Mouse (Mus musculus): Measurements from ENCODE around the gene Zmiz1. TPM values are rescaled to one million over a fixed set of nuclear protein-coding genes. Genes with fewer than 3 reads are reported as not detected.

The Zmiz1 gene
- polyA plus RNA-seq, 1 experiment: 0.68 TPM

DNA sequence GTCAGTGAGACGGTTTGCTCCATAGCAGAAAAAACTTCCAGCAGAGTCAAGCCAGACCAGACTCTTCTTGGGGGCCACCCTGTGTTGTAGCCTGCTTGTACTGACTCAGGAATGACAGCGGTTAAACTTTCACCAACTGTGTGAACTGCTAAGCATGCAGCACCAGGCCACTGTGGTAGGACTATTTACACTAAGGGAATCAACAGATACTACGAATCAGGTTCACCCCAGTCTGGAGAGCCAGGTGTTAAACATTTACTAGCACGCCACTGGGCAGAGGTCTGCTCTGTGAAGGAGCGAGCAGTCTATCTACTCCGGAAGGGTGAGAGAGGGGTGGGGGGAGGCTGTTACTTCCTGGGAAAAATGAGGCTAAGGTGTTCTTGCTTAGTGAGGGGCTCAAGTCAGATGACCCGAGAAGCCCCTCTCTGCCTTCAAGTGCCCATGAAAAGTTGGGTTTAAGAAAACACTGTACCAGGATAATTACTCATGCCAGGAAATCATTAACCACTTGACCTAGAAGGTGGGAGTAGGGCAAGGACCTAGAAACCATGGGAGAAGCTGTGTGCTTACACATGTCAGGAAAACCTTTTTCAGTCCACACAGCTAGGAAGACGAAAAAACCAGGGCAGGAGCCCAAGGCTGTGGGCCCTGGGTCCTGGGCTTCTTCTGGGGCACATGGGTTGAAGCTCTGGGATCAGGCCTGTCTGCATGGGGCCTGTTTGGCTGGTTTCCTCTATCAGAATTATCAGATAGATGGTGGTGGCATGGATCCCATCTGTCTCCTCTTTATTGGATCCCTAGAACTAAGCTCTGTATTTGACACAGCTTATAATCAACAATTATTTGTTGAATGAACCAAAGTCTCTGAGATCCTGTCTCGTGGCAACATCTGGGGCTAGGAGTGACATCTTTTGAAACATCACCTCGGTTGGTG, 7.0 kb upstream of the Zmiz1 start:
- Histone ChIP-seq H3K27me3 (ENCODE audit: control insufficient read depth) (peaks cover 45% of the 10 kb centered on the region), H3K36me3 (ENCODE audit: control insufficient read depth) (no peaks in the 10 kb centered on the region), H3K4me3 (replicated peaks) (no peak overlapping the region), H3K4me1 (ENCODE audit: control insufficient read depth) (peaks cover 9% of the 10 kb centered on the region), H3K9me3 (ENCODE audit: control insufficient read depth, low read length) (no peaks in the 10 kb centered on the region)
- no peak for TF ChIP-seq TAL1 (IDR thresholded peaks at IDR 0.05; ENCODE audit: low read length)
- no peak for TF ChIP-seq GATA1 (IDR thresholded peaks at IDR 0.05; ENCODE audit: low read length)

DNA sequence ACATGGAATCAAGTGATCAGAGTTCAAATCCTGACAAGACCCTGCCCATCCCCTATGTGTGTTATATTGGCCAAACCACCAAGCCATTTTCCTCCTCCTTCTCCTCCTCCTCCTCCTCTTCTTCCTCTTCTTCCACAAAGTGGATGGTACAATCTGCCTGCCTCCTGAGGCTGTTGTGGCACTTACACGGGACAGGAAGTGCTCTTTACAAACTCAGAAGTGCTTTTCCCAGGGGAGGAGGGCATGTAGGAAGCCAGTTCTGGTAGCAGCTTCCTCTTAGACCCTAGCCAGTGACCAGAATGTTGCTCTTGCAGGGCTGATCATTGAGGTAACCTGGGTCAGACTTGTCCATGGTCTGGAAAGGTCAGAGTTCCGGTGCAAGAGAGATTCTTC, 6.4 kb upstream of the Zmiz1 start:
- H3K27me3 ChIP-seq (ENCODE audit: control insufficient read depth): peaks cover 51% of the 10 kb centered on the region
- no peaks in the 10 kb centered on the region for H3K36me3 ChIP-seq (ENCODE audit: control insufficient read depth)
- H3K4me1 ChIP-seq (ENCODE audit: control insufficient read depth): peaks cover 15% of the 10 kb centered on the region

DNA sequence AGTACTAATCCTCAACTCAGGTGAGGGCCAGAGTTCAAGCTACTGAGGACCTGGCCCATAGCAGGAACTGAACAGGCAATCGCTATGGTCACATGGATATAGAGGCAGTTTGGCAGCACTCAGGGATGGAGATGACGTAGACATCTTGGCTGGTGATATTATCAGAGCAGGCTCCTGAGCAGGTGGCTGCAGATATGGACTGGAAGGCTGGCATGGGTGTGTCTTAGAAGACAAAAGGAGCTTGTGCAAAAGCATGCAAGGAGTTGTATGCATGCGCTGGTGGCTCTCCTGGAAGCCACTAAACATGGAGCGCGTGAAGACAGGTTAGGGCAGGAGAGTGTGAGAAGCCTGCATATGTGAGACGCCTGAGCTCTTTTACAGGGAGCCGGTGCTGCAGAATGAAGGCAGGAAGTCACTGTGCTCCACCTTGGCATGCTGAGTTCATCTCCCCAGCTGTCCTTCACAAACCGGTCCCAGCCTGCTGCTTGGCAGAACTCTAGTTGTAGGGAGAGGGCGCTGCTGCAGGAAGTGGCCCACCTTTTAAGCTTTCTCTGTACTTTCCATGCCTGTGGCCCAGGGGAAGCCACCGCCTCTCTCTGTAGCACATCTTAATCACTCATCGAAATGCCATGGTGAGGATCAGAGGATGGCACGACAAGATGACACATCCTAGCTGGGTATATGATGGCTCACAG, 4.8 kb upstream of the Zmiz1 start:
- Histone ChIP-seq H3K9me3 (ENCODE audit: control insufficient read depth, low read length) (no peaks in the 10 kb centered on the region), H3K36me3 (ENCODE audit: control insufficient read depth) (no peaks in the 10 kb centered on the region), H3K27me3 (ENCODE audit: control insufficient read depth) (peaks cover 67% of the 10 kb centered on the region), H3K4me3 (replicated peaks) (no peak overlapping the region), H3K4me1 (ENCODE audit: control insufficient read depth) (peaks cover 25% of the 10 kb centered on the region)
- TF ChIP-seq GATA1 (IDR thresholded peaks at IDR 0.05; ENCODE audit: low read length): no peak
- TF ChIP-seq TAL1 (IDR thresholded peaks at IDR 0.05; ENCODE audit: low read length): no peak

More for the DNA sequence above, 6.4 kb upstream of the Zmiz1 start:
- Histone ChIP-seq H3K4me3 (replicated peaks) (no peak overlapping the region), H3K9me3 (ENCODE audit: control insufficient read depth, low read length) (no peaks in the 10 kb centered on the region)
- TF ChIP-seq TAL1 (IDR thresholded peaks at IDR 0.05; ENCODE audit: low read length) (no peak), GATA1 (IDR thresholded peaks at IDR 0.05; ENCODE audit: low read length) (no peak)

DNA sequence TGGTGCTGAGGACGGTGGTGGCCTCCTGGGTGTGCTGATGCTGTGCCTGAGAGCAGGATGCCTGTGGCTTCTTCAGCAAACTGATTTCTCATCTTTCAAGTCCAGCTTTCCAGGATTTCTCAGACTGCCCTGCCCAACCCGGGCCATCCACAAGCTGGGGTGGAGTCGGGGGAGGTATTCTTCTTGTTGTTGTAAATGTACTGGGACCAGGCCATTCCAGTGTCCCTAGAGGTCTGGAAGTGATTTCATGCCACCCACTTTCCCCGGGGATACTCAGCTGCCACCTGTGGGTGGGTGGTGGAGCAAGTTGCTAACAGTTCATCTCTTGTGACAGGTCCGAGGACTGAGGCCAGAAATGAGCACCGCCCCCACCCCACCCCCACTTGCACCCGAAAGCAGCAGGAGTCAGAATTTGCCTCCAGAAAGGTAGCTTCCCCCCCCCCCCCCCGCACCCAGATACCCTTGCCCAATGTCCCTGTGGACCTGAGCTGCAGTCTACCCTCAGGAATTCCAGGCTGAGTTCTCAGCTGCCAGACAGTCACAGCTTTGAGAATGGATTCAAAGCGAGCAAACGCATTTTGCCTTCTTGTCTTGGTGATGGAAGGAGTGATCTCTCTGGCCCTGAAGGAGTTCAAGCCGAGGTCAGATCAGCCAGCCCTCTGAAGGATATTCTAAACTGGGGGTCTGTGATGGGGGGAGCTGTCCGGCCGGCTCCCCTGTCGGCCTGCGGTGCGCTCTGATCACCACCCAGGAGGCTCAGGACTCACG, 2.1 kb upstream of the Zmiz1 start:
- Histone ChIP-seq H3K4me3 (replicated peaks) (peak overlapping the region; percentile 71), H3K4me1 (ENCODE audit: control insufficient read depth) (peaks cover 43% of the 10 kb centered on the region), H3K27me3 (ENCODE audit: control insufficient read depth) (peaks cover 92% of the 10 kb centered on the region), H3K9me3 (ENCODE audit: control insufficient read depth, low read length) (no peaks in the 10 kb centered on the region), H3K36me3 (ENCODE audit: control insufficient read depth) (no peaks in the 10 kb centered on the region)
- TF ChIP-seq GATA1 (IDR thresholded peaks at IDR 0.05; ENCODE audit: low read length): no peak
- TF ChIP-seq TAL1 (IDR thresholded peaks at IDR 0.05; ENCODE audit: low read length): no peak

DNA sequence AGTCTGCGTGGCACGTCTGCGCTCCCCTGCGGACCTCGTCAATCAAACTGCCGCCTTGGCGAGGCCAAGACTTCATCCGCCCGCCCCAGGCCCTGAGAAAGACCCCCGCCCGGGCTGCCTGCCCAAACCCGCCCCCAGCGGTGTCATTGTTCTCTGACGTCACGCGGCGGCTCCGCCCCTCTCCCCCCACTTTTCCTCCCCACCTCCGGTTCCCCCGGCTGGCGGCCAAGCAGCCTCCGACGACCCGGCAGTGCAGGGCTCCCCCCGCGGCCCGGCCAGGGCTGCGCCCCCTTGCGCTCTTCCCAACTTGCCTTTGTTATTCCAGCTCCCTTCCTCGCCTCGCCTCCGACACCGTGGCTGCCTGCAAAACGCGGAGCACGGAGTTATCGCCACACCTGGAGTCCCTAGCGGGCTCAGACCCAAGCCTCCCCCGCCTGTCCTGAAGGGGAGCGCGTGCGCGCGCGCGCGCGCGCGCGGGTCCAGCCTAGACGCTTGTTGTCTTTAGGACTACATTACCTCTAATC, 1.5 kb upstream of the Zmiz1 start:
- H3K4me1 ChIP-seq (ENCODE audit: control insufficient read depth): peaks cover 44% of the 10 kb centered on the region
- TF ChIP-seq GATA1 (IDR thresholded peaks at IDR 0.05; ENCODE audit: low read length) (no peak), TAL1 (IDR thresholded peaks at IDR 0.05; ENCODE audit: low read length) (no peak)
- peak overlapping the region; percentile 71 for H3K4me3 ChIP-seq (replicated peaks)
- no peaks in the 10 kb centered on the region for H3K9me3 ChIP-seq (ENCODE audit: control insufficient read depth, low read length)
- peaks cover 96% of the 10 kb centered on the region for H3K27me3 ChIP-seq (ENCODE audit: control insufficient read depth)
- no peaks in the 10 kb centered on the region for H3K36me3 ChIP-seq (ENCODE audit: control insufficient read depth)

DNA sequence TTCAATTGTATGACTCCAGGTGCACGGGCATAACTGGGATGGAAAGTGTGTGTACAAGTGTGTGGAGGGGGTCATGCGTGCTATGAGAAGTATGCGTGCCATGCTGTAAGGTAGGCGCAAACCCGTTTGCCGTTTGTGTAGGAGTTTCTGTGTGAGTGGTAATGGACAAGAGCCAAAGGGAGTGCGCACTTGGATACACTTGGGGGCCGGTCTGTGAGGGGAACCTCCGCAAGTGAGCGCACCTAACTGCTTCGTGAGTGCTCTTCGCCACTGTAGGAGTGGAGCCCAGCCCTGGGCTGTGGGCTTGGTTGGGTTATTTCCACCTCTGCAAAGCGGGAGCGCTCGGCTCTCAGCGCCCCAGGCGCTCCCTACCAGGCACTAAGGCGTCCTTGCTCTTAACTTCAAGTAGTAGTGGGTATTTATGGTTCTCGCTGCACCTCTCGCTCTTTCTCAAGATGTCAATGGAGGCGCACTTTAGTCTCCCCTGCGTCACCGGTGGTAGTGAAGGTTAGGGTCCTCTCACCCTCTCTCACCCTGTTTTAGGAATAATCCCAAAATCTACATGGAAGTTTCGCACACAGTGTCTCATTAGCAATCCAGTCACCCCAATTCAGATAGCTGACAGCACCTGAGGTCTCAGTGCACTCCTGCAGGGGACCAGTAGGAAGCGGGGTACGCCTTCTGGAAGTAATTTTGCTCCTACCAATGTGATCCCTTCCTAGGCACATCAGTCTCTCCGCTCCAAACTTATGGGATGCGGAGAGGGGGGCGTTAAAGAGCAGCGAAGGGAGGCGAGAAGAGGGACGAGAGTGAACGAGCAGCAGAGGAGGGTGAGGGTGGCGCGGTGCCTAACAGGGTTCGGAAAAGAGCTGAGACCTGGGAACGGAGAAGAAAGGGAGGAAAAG, 622 bp upstream of the Zmiz1 start:
- H3K27me3 ChIP-seq (ENCODE audit: control insufficient read depth): peaks cover 97% of the 10 kb centered on the region
- TF ChIP-seq TAL1 (IDR thresholded peaks at IDR 0.05; ENCODE audit: low read length): no peak
- TF ChIP-seq GATA1 (IDR thresholded peaks at IDR 0.05; ENCODE audit: low read length): no peak
- peak overlapping the region; percentile 71 for H3K4me3 ChIP-seq (replicated peaks)
- no peaks in the 10 kb centered on the region for H3K36me3 ChIP-seq (ENCODE audit: control insufficient read depth)
- H3K9me3 ChIP-seq (ENCODE audit: control insufficient read depth, low read length): no peaks in the 10 kb centered on the region
- peaks cover 46% of the 10 kb centered on the region for H3K4me1 ChIP-seq (ENCODE audit: control insufficient read depth)

DNA sequence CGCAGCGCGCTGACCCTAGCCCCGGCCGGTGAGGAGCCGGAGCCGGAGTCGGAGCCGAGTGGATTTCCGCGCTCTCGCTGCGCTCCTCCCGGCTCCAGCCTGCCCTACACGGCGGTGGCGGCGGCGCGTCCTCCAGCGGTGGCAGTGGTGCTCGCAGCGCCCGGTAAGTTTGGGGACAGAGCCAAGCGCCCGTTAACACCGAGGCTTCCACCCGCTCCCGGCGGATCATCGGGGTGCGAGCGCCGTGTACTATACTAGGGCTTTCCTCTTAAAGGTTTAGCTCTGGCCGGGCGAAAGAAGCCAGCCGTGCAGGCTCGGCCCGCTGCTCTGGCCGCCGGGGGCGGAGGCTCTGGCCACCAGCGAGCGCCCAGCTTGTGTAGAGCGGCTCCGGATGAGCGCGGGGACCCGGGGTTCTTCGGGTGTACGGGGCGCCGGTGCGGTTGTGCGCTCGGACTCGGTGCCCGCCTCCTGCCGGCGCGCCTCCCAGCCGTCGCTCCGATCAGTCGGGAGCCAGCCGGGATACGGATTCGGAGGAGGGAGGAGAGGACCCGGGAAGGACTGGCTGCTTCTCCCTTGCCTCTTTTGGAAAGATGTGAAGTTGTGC, 511 bp downstream of the Zmiz1 start:
- H3K9me3 ChIP-seq (ENCODE audit: control insufficient read depth, low read length): no peaks in the 10 kb centered on the region
- peaks cover 89% of the 10 kb centered on the region for H3K27me3 ChIP-seq (ENCODE audit: control insufficient read depth)
- peaks cover 49% of the 10 kb centered on the region for H3K4me1 ChIP-seq (ENCODE audit: control insufficient read depth)

More for the DNA sequence above, 511 bp downstream of the Zmiz1 start:
- Histone ChIP-seq H3K4me3 (replicated peaks) (peak overlapping the region; percentile 71), H3K36me3 (ENCODE audit: control insufficient read depth) (no peaks in the 10 kb centered on the region)
- no peak for TF ChIP-seq TAL1 (IDR thresholded peaks at IDR 0.05; ENCODE audit: low read length)
- TF ChIP-seq GATA1 (IDR thresholded peaks at IDR 0.05; ENCODE audit: low read length): no peak
